Mouse (Mus musculus) kidney, adult 11 months (tissue): ENCODE results near the gene Ranbp17.

ENCODE experiments used
- DNase-seq: peaks from one replicate; pipeline ENCODE4 v3.0.0; 2022

The Ranbp17 gene

GRCm38 (mm10) chr11:33228186-33228585 lies 285.4 kb downstream of the Ranbp17 start:
- DNase-seq, result no peak

GRCm38 (mm10) chr11:33226516-33226915 lies 287.0 kb downstream of the Ranbp17 start:
- DNase-seq, result no peak

GRCm38 (mm10) chr11:33221566-33222365 lies 291.8 kb downstream of the Ranbp17 start:
- DNase-seq, result no peak

DNA sequence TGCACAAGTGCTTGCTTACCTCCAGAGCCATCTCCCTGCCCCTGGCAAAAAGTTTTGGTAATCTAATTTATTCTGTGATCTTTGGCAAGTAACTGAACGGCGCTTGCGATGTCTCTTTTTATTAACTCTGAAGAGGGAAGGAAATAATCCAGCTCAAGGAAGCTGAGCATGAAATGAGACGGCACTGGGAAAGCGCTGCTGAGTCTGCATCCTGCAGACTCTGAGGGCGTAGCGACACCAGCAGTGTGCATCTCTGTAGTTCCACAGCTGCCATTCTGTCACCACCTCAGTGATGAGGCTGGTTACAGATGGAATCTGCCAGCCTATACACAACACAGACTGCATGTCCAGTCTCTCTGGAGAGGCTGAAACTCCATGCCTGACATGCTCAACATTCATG lies 292.8 kb downstream of the Ranbp17 start:
- no peak for DNase-seq

DNA sequence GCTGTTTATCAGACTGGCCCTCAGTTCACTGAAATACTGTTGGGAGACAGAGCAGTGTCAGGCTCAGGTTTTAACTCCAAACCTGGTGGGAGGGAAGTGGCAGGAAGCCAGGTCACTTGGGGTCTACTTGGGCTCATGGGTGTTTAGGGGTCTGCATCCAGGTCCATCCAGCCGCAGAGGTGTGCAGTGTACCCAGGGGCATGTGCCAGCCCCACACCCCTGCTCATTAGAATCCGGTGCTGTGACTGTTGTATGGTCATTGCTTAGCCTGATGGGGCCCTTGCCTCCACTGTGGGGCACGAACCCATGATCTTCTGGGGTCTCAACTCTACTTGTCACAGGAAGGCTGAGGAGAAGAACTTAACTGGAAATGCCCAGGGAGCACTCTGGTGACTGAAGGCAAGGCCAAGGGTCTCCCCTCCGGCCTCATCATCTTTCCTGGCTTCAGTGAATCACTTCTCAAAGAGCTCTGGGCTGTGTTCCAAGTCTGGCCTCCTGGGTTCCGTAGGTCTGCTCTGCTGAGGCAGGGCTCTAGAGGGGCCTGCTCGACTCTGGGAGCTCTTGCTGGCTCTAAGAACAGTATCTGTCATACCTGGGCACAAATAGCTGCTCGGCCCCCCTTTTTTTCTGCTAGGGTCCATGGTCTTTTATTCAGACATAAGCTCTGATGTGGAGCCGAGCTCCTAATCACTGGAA lies 296.0 kb downstream of the Ranbp17 start:
- DNase-seq, result no peak

- DNase-seq, result no peak
Measured at GRCm38 (mm10) chr11:33207411-33207810, 306.1 kb downstream of the Ranbp17 start.

DNA sequence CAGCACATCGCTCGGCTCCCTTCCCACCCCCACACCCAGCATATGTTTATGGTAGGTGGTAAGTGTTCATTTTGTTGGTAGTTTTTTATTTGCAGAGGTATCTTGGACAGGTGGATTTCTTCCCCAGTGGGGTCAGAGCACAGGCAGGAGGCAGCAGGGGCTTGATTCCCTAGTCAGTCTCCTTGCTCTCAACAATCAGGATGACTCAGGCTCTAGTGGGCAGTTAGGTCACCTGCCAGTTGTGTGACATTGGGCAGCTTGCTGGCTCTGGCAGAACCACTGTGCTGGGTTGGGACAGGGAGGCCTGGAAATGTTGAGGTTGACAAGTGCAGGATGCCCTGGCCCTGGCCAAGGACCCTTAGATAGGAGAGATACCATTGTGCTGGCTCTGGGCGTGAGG lies 308.6 kb downstream of the Ranbp17 start:
- DNase-seq, result no peak

- DNase-seq, result no peak
Measured at GRCm38 (mm10) chr11:33204329-33204705, 309.2 kb downstream of the Ranbp17 start.

GRCm38 (mm10) chr11:33203383-33204328 lies 309.9 kb downstream of the Ranbp17 start, which contains the start of gene Tlx3:
Gene Tlx3 (minus strand): TSS chr11:33203589.
- DNase-seq, result no peak

GRCm38 (mm10) chr11:33202972-33203371 lies 310.6 kb downstream of the Ranbp17 start:
- DNase-seq, result no peak

DNA sequence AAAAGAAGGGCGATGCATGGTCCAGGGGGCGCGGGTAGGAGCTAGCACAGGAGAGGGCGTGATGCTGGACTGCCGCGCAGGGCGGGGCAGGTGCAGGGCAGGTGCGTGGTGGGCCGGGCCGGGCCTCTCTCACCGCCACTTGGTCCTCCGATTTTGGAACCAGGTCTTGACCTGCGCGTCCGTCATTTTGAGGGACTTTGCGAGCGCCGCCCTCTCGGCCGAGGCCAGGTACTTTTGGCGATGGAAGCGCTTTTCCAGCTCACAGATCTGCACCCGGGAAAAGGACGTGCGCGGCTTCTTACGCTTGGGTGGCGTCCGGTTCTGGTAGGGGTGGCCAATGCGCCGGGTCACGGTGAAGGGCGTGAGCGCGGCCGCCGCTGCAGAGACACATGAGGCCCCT lies 311.2 kb downstream of the Ranbp17 start:
- no peak for DNase-seq

GRCm38 (mm10) chr11:33201626-33202010 lies 311.9 kb downstream of the Ranbp17 start:
- DNase-seq, result no peak

DNA sequence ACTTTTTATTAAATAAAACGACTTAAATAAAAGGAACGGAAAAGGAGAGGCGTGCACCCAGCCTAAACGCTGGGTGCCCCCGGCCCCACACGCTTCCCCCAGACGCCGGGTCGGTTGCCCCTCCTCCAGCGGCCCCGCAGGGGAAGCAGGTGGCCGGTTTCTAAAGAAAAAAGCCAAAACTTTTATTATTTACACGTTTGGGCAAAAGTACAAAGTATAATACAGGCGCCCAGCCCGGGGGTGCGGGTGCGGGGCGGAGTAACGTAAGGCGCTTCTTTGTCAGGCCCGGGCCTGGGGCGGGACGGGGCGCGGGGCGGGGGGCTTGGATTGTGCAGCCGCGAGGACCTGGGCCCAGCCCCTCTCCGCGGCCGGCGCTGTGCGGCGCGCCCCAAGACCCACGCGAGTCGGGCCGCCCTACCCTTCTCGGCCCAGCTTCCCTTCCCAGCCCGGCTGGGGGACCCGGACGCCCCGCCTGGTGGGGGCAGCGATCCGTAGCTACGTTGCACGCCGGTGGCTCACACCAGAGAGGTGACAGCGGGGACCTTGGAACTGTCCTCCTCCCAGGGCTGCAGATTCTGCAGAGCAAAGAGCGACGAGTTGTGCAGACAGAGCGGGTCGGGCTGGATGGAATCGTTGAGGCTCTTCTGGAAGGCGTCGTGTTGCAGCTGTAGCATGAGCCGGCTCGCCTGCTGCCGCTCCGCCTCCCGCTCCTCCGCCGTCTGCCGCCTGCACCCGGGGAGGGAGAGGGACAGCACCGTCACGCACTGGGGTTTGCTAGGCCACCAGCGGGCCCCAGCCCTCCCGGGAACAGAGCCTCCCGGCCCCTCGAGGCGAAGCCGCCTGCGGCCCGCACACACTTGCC lies 312.6 kb downstream of the Ranbp17 start:
- DNase-seq, result no peak

- no peak for DNase-seq
Measured at GRCm38 (mm10) chr11:33199906-33200763, 313.4 kb downstream of the Ranbp17 start.

- DNase-seq, result no peak
Measured at GRCm38 (mm10) chr11:33199117-33199514, 314.4 kb downstream of the Ranbp17 start.

- no peak for DNase-seq
Measured at GRCm38 (mm10) chr11:33198351-33199116, 315.0 kb downstream of the Ranbp17 start.

DNA sequence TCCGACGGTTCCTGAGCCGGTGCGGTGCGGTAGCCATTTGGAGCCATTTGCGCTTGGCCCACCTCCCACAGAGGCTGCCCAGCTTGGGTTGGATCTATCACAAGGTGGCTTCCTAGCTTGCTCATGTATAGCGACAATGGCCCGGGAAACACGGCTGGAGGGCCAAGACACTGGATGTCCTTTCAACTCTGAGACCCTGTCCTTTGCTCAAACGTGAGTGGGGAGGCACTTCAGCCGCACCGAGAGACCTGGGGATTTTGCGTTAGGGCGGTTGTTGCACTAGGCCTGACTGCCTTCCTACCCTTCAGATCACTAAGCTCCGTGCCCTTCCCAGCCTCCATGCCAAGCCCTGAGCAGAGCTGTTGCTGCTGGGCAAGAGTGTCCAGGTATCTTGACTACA lies 315.9 kb downstream of the Ranbp17 start:
- DNase-seq, result no peak

- no peak for DNase-seq
Measured at GRCm38 (mm10) chr11:33197133-33197514, 316.4 kb downstream of the Ranbp17 start.

DNA sequence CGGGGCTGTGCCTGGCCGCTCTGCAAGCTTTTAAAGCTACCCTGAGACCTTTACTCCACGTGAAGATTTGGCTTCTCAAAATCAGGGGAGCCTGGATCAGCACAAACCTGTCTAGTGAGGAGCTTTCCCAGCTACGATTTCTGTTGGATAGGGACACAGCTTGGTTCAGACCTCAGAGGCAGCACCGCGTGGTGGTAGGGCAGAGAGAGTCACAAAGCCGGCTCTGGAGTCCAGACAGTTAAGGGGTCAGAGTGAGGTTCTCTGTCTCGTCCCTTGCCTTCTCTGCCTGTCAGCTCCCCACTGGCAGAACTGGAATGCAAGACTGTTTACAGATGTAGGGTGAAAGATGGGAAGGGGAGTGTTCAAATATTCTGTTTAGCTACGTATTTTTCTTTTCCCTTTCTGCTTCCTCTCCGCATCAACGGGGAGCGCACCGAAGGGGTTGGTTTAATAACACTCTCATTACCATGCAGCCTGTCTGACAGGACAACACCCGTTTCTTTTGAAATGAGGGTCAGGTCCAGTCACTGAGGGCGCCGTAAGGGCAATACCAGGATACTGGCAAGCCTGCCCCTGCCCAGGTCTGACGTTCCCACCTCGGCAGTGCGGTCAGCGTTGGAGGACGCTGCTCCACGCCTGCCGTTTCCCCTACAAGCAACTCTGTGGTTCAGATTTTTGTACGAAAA lies 317.0 kb downstream of the Ranbp17 start:
- DNase-seq, result no peak
